Mouse (Mus musculus) limb, embryonic 15.5 days (tissue): ENCODE results near the gene Olfr1428. TPM values are rescaled to one million over a fixed set of nuclear protein-coding genes. Genes with fewer than 3 reads are reported as not detected.
"Not testable (repeated sequence)": the region's sequence is repeated elsewhere in the genome, so short reads cannot be mapped to it uniquely, and the experiment has no call there.

Source experiments
- ATAC-seq: fragments of 200-750 bp; cut with Nextera tagmentation; 2 replicates; pipeline ENCODE4 v1.8.0; 2017; ENCODE audit warnings: low read depth, moderate TSS enrichment; ENCODE audit not compliant: insufficient number of reproducible peaks, low FRiP score, low TSS enrichment
- H3K27ac ChIP-seq: fragments of 300-500 bp; sonication (generic); 2 replicates; pipeline ENCODE4 v1.5.1; 2015; ENCODE audit warnings: moderate library complexity, mild to moderate bottlenecking, inconsistent platforms
- H3K27me3 ChIP-seq: fragments of 300-500 bp; sonication (generic); 2 replicates; pipeline ENCODE4 v1.6.1; 2015; ENCODE audit warnings: inconsistent platforms
- H3K36me3 ChIP-seq: fragments of 300-500 bp; sonication (generic); 2 replicates; pipeline ENCODE4 v1.6.1; 2015; ENCODE audit warnings: inconsistent platforms
- H3K4me1 ChIP-seq: fragments of 300-500 bp; sonication (generic); 2 replicates; pipeline ENCODE4 v1.6.1; 2015; ENCODE audit warnings: inconsistent platforms
- H3K4me2 ChIP-seq: fragments of 300-500 bp; sonication (generic); 2 replicates; pipeline ENCODE4 v1.6.1; 2015; ENCODE audit warnings: mild to moderate bottlenecking, inconsistent platforms
- H3K4me3 ChIP-seq: fragments of 300-500 bp; sonication (generic); 2 replicates; pipeline ENCODE4 v1.5.1; 2015; ENCODE audit warnings: mild to moderate bottlenecking, inconsistent platforms
- H3K9ac ChIP-seq: fragments of 300-500 bp; sonication (generic); 2 replicates; pipeline ENCODE4 v1.6.1; 2015; ENCODE audit warnings: inconsistent platforms
- H3K9me3 ChIP-seq: fragments of 300-500 bp; sonication (generic); 2 replicates; pipeline ENCODE4 v1.6.1; 2016; ENCODE audit warnings: inconsistent platforms
- WGBS: fragments of 180-500 bp; shearing (Covaris S2); methylation state at CpG from one replicate; pipeline ENCODE4 v1.1.7; 2015; 5-methylcytosine and 5-hydroxymethylcytosine counted together
- polyA plus RNA-seq: library from polyadenylated mRNA; unstranded; fragments of >200 nt; fragmentation: Nextera tagmentation; extraction: Ambion mirVana; gene quantifications from 2 replicates; pipeline ENCODE4 v1.2.1, GENCODE M21; 2015

Gene Olfr1428
- not detected in 2 replicates for polyA plus RNA-seq

- WGBS, result 72% methylated on average over 1 of the region's 1 CpGs
- no peaks in the 10 kb centered on the region for H3K4me1 ChIP-seq
- no peak for ATAC-seq
Observed at GRCm38 (mm10) chr19:12115797-12116196, at the start of gene Olfr1428. TSS of gene Olfr1428 (minus strand) at chr19:12115897.

GRCm38 (mm10) chr19:12145452-12145851, 29.8 kb upstream of the Olfr1428 start:
- no peak overlapping the region for H3K9ac ChIP-seq
- 62% methylated on average over 3 of the region's 3 CpGs for WGBS
- no peak overlapping the region for H3K4me3 ChIP-seq
- H3K27ac ChIP-seq, result no peak overlapping the region
- ATAC-seq, result no peak
- no peaks in the 10 kb centered on the region for H3K27me3 ChIP-seq
- H3K4me2 ChIP-seq, result no peak overlapping the region
- no peaks in the 10 kb centered on the region for H3K9me3 ChIP-seq
- no peaks in the 10 kb centered on the region for H3K36me3 ChIP-seq
- H3K4me1 ChIP-seq, result no peaks in the 10 kb centered on the region

More at GRCm38 (mm10) chr19:12115797-12116196, at the start of gene Olfr1428:
- H3K4me3 ChIP-seq, result no peak within 1 kb of the TSS
- no peak within 1 kb of the TSS for H3K4me2 ChIP-seq
- H3K27me3 ChIP-seq, result no peaks in the 10 kb centered on the region
- no peaks in the 10 kb centered on the region for H3K9me3 ChIP-seq
- no peaks in the 10 kb centered on the region for H3K36me3 ChIP-seq
- H3K27ac ChIP-seq, result no peak within 1 kb of the TSS
- H3K9ac ChIP-seq, result no peak within 1 kb of the TSS

DNA sequence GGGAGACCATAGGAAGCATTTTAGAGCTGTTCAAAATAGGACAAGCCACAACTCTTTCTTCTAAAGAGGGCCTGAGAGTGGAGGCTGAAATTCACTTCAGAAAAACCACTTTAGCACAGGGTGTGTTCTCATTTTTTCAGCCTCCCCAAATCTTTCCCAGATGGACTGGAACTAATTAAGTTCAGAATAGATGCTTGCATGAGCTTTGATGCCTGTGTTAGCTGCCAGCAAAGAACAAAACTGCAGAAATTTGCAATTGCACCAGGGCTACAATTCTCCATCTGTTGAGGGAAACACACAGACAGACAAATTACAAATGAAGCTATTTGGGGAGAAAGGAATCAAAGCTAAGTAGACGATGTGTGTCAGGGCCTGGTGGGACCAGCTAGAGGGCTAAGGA, 27.7 kb upstream of the Olfr1428 start:
- Histone ChIP-seq H3K4me2 (no peak overlapping the region), H3K36me3 (no peaks in the 10 kb centered on the region), H3K9ac (no peak overlapping the region), H3K9me3 (no peaks in the 10 kb centered on the region), H3K27me3 (no peaks in the 10 kb centered on the region), H3K27ac (peak overlapping the region; percentile 59), H3K4me3 (no peak overlapping the region), H3K4me1 (no peaks in the 10 kb centered on the region)
- no peak for ATAC-seq
- 21% methylated on average over 1 of the region's 1 CpGs for WGBS

- no peaks in the 10 kb centered on the region for H3K36me3 ChIP-seq
- no peak overlapping the region for H3K27ac ChIP-seq
- H3K27me3 ChIP-seq, result no peaks in the 10 kb centered on the region
- H3K4me2 ChIP-seq, result no peak overlapping the region
- no peak overlapping the region for H3K4me3 ChIP-seq
- no peak for ATAC-seq
- WGBS, result 34% methylated on average over 2 of the region's 2 CpGs
- H3K9me3 ChIP-seq, result no peaks in the 10 kb centered on the region
- H3K9ac ChIP-seq, result no peak overlapping the region
- no peaks in the 10 kb centered on the region for H3K4me1 ChIP-seq
Observed at GRCm38 (mm10) chr19:12134289-12134688, 18.6 kb upstream of the Olfr1428 start.

GRCm38 (mm10) chr19:12123103-12123502, 7.4 kb upstream of the Olfr1428 start, which contains the start of gene Olfr76:
TSS of gene Olfr76 (minus strand) at chr19:12123203.
- Histone ChIP-seq H3K4me1 (no peaks in the 10 kb centered on the region), H3K27ac (no peak within 1 kb of the TSS), H3K9ac (no peak within 1 kb of the TSS), H3K36me3 (no peaks in the 10 kb centered on the region), H3K27me3 (no peaks in the 10 kb centered on the region), H3K4me3 (no peak within 1 kb of the TSS), H3K4me2 (no peak within 1 kb of the TSS), H3K9me3 (no peaks in the 10 kb centered on the region)
- ATAC-seq, result no peak
- 64% methylated on average over 3 of the region's 3 CpGs for WGBS

DNA sequence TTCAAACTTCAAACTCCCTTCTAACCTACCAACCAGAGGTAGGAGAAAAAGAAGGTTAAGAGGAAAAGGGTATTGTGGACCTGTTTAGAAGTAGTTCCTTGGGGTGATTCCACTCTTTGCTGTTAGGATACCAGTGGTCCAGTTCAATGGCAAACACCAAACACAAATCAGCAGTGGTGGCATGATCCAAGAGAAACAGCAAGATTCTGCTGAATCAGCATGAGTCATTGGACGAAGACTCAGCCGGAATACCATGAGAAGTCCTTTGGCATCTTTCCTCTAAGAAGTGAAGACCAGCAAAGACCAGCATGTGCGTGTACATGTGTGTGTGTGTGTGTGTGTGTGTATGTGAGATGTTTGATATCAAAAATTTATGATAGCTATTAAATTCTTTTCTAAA, 767 bp upstream of the Olfr1428 start:
- H3K9ac ChIP-seq, result no peak overlapping the region
- no peak overlapping the region for H3K4me3 ChIP-seq
- no peak overlapping the region for H3K27ac ChIP-seq
- ATAC-seq, result no peak
- H3K27me3 ChIP-seq, result no peaks in the 10 kb centered on the region
- no peaks in the 10 kb centered on the region for H3K36me3 ChIP-seq
- no peaks in the 10 kb centered on the region for H3K4me1 ChIP-seq
- no peaks in the 10 kb centered on the region for H3K9me3 ChIP-seq
- 85% methylated on average over 3 of the region's 3 CpGs for WGBS
- no peak overlapping the region for H3K4me2 ChIP-seq

- Histone ChIP-seq H3K36me3 (no peaks in the 10 kb centered on the region), H3K4me2 (no peak overlapping the region), H3K27me3 (no peaks in the 10 kb centered on the region), H3K4me3 (no peak overlapping the region), H3K9me3 (no peaks in the 10 kb centered on the region), H3K9ac (no peak overlapping the region), H3K4me1 (no peaks in the 10 kb centered on the region), H3K27ac (no peak overlapping the region)
- no peak for ATAC-seq
- 61% methylated on average over 1 of the region's 1 CpGs for WGBS
Observed at GRCm38 (mm10) chr19:12113807-12114206, 1.9 kb downstream of the Olfr1428 start.

GRCm38 (mm10) chr19:12104541-12104940, 11.2 kb downstream of the Olfr1428 start:
- H3K4me1 ChIP-seq, result no peaks in the 10 kb centered on the region
- no peaks in the 10 kb centered on the region for H3K36me3 ChIP-seq
- H3K4me2 ChIP-seq, result no peak overlapping the region
- no peak for ATAC-seq
- no peaks in the 10 kb centered on the region for H3K27me3 ChIP-seq
- 55% methylated on average over 1 of the region's 1 CpGs for WGBS
- H3K9me3 ChIP-seq, result no peaks in the 10 kb centered on the region
- H3K4me3 ChIP-seq, result no peak overlapping the region
- no peak overlapping the region for H3K9ac ChIP-seq
- H3K27ac ChIP-seq, result no peak overlapping the region

- no peaks in the 10 kb centered on the region for H3K27me3 ChIP-seq
- no peak within 1 kb of the TSS for H3K4me2 ChIP-seq
- H3K36me3 ChIP-seq, result no peaks in the 10 kb centered on the region
- H3K9me3 ChIP-seq, result no peaks in the 10 kb centered on the region
- no peak within 1 kb of the TSS for H3K4me3 ChIP-seq
- ATAC-seq, result no peak
- WGBS, result 87% methylated on average over 2 of the region's 2 CpGs
- H3K27ac ChIP-seq, result no peak within 1 kb of the TSS
- no peaks in the 10 kb centered on the region for H3K4me1 ChIP-seq
- no peak within 1 kb of the TSS for H3K9ac ChIP-seq
Observed at GRCm38 (mm10) chr19:12103234-12103633, 12.5 kb downstream of the Olfr1428 start, which contains the start of gene Olfr1427. TSS of gene Olfr1427 (minus strand) at chr19:12103334.

- Histone ChIP-seq H3K4me2 (no peak within 1 kb of the TSS), H3K4me1 (no peaks in the 10 kb centered on the region), H3K4me3 (no peak within 1 kb of the TSS), H3K27me3 (no peaks in the 10 kb centered on the region), H3K36me3 (no peaks in the 10 kb centered on the region), H3K9ac (no peak within 1 kb of the TSS), H3K9me3 (no peaks in the 10 kb centered on the region), H3K27ac (no peak within 1 kb of the TSS)
- 82% methylated on average over 1 of the region's 1 CpGs for WGBS
- no peak for ATAC-seq
Observed at GRCm38 (mm10) chr19:12091913-12092312, 23.8 kb downstream of the Olfr1428 start, which contains the start of gene Olfr1426. TSS of gene Olfr1426 (minus strand) at chr19:12092013.

DNA sequence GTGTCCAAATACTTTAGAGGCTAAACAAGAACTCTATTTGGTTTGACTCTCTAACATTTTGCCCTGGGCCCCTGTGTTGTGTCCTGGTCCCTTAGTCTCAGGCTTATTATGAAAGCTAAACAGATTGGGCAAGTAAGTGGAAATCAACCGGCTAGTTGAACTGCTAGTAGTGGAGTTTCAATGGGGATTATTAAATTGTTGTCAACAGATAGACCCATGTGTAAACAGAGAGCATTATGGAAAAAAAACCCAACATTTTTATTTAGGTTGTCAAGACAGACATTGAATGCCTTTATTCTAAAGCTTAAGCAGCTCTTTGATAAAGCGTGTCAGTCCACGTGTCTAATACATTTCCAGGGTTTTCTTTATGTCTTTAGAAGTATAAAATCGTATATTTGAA, 38.1 kb downstream of the Olfr1428 start, which contains the start of gene Olfr1425:
Gene Olfr1425, minus strand, starts transcription at position 101 of the 400 bp plus-strand sequence.
- not testable (repeated sequence) for ATAC-seq

DNA sequence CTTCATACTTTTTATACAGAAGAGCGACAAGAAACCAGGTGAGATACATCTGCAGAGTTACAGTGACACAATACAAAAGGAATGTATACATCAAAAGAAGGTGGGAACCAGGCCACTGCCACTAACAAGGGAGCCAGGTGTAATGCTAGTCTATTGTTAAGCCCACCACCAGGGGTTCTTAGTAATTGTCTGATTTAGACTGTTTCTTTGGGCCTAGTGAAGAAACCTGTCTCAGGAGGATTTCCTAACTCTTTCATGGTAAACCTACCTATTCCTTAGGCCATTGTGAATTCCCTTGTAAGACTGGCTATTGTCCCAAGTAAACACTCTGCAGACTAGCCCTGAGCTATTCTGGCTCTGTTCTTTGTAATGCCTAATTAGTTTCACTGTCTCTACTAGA, 46.2 kb downstream of the Olfr1428 start:
- WGBS, result 83% methylated on average over 1 of the region's 1 CpGs
- H3K4me1 ChIP-seq, H3K27me3 ChIP-seq, H3K4me2 ChIP-seq, H3K9me3 ChIP-seq, ATAC-seq, H3K27ac ChIP-seq, H3K4me3 ChIP-seq, H3K9ac ChIP-seq, H3K36me3 ChIP-seq: not testable (repeated sequence)

More for the DNA sequence above, 38.1 kb downstream of the Olfr1428 start, which contains the start of gene Olfr1425:
- not testable (repeated sequence) for H3K9me3 ChIP-seq, H3K27me3 ChIP-seq, H3K36me3 ChIP-seq, H3K4me3 ChIP-seq, H3K4me1 ChIP-seq, H3K9ac ChIP-seq, H3K4me2 ChIP-seq, H3K27ac ChIP-seq
- 77% methylated on average over 4 of the region's 4 CpGs for WGBS

GRCm38 (mm10) chr19:12067806-12068205, 47.9 kb downstream of the Olfr1428 start:
- H3K4me2 ChIP-seq, H3K4me3 ChIP-seq, H3K9ac ChIP-seq, H3K36me3 ChIP-seq, H3K4me1 ChIP-seq, H3K27me3 ChIP-seq, ATAC-seq, H3K27ac ChIP-seq, H3K9me3 ChIP-seq: not testable (repeated sequence)
- 86% methylated on average over 1 of the region's 1 CpGs for WGBS
